Mouse (Mus musculus) embryo, embryonic 10.5 days (tissue): ENCODE measurements around the gene Vwf.

Experiments used
- DNase-seq: peaks from one replicate; pipeline ENCODE4 v3.0.0-alpha.2; 2015; ENCODE audit warnings: low spot score

Gene Vwf

DNA sequence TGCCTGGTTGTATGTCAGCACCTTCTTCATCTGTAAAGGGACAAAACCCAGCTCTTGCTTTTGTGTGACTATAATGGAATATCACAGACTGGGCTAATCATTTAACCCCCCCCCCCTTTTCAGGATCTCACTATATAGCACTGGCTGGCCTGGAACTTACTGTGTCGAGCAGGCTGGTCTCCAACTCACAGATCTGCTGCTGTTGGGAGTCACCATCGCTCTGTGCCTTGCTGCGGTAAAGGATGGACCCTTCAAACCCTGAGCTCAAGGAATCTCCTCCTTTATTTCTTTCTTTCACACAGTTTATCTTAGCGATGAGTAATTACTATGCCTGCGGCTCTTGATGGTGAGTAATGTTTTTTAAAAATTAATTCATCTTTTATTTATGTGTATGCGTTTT lies at the start of gene Vwf:
Gene Vwf, plus strand, starts transcription at position 301 of the 400 bp plus-strand sequence.
- DNase-seq = no peak

- peak; percentile 80 for DNase-seq
Measured at GRCm38 (mm10) chr6:125498062-125498461, 48.5 kb upstream of the Vwf start.

DNA sequence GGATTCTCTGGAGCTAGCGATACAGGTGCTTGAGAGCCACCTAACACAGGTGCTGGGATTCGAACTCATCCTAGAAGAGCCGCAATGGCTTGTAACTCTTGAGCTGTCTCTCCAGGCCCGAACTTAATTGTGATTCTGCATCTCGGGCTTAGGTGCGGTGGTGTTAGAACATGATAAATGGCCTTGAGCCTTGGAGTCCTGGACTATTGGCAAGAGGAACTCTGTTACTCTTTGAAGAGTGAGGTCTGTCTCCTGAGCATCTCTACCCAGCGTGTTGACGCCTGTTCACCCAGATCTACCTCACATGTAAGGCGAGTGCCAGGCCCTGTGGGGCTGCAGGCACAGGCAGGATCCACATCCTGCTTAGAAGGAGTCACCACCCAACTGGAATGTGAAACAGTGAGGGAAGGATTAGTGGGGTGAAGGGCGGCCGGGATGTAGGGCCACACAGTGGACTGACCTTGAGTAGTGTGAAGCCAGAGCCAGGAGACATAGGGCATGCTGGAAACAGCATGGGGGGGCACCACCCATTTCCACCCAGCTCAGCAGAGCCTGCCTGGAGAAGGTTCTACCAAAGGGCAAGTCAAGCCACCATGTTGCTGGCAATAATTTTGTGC lies 43.3 kb upstream of the Vwf start:
- DNase-seq = no peak

DNA sequence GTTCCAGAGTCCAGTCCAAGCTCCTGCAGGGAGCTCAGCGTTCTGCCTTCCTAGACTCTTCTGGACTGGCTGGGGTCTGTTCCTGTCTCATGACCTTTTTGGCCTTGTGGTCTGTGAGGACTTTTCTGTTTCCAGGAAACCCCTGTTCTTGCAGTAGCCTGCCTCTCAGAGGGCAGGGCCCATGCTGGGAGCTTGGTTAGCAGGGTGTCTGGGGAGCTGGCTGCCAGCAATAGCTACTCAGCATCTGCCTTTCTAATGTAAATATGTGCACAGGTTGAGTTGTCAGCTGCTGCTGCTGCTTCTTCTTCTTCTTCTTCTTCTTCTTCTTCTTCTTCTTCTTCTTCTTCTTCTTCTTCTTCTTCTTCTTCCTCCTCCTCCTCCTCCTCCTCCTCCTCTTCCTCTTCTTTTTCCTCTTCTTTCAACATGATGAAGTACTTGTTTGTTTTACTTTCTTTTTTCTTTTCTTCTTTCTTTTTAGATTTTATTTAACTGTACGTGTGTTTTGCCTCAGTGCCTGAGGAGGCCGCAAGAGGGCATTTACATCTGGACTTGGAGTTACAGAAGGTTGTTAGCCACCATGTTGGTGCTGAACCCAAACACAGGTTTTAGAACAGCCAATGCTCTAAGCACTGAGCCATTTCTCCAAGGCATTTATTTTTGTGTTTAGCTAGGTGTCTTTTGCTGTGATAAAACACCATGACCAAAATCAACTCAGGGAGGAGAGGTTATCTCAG lies 41.8 kb upstream of the Vwf start:
- DNase-seq = no peak

DNA sequence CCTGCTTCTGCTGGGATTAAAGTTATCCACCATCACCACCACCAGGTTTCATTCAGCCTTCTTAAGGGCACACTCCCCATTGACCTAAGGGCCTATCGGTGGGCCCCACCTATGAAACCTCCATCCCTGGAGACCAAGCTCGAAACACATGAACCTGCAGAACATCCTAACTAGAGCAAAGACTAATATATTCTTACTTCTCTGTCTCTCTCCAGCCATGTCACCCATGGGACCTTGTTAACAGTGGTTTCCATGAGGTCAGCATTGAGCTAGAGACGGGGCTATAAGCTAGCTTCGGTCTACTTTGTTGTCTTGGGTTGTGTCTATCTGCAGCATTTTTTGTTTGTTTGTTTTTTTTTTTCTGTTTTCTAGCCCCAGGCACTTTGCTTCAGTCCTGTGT lies 40.1 kb upstream of the Vwf start:
- DNase-seq = no peak

- no peak for DNase-seq
Measured at GRCm38 (mm10) chr6:125509783-125510182, 36.8 kb upstream of the Vwf start.

GRCm38 (mm10) chr6:125510645-125511044 lies 35.9 kb upstream of the Vwf start:
- DNase-seq = no peak

DNA sequence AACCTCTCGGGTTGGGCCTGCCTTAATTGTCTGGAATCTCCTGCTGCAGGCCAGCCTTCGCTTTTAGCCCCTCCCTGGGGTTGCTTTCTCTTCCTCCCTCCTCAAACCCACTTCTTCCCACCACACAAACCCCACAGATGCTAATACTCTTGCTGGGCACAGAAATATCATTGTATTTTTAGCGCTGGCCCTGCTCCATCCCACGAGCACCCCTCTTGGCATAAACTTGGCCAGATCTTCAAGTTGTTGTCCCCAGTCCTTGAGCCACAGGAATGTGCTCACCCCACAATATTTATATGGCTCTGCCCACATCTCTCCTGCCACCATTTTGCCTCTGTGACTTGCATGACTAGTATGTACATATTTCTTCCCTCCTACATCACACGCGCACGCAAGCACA lies 35.4 kb upstream of the Vwf start:
- DNase-seq = no peak

DNA sequence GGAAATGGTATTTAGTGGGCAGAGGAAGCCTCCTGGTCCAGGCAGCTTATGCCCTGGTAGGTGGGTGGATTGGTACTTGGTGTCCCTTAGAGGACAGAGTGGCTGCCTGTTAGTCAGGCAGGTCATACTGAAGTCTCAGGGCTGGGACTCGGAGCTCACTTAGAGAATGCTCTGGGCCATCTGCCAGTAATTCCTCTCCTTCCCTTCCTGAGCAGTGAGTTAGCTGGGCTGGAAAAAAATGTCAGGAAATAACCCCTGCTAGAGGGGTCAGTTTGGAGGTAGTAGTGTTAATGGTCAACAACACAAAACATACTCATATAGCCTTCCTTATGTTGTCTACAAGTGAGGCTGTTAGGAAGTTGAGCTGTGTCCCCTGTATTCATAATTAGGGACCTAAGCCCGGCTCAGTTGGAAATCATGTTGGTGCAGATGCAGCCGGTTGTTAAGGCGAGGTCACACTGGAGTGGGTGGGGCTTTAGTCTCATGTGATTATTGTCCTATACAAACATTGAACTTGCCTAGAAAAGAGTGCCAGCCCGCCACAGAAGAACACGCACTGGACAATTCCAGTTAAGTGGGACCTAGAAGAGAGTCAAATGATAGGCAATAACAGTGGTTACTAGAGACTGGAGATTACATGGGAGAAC lies 33.5 kb upstream of the Vwf start:
- no peak for DNase-seq

- DNase-seq = no peak
Measured at GRCm38 (mm10) chr6:125515503-125516315, 30.9 kb upstream of the Vwf start.

- DNase-seq = no peak
Measured at GRCm38 (mm10) chr6:125521558-125522193, 24.9 kb upstream of the Vwf start.

- DNase-seq = no peak
Measured at GRCm38 (mm10) chr6:125524027-125524426, 22.5 kb upstream of the Vwf start.

GRCm38 (mm10) chr6:125526066-125526465 lies 20.5 kb upstream of the Vwf start:
- DNase-seq = no peak

DNA sequence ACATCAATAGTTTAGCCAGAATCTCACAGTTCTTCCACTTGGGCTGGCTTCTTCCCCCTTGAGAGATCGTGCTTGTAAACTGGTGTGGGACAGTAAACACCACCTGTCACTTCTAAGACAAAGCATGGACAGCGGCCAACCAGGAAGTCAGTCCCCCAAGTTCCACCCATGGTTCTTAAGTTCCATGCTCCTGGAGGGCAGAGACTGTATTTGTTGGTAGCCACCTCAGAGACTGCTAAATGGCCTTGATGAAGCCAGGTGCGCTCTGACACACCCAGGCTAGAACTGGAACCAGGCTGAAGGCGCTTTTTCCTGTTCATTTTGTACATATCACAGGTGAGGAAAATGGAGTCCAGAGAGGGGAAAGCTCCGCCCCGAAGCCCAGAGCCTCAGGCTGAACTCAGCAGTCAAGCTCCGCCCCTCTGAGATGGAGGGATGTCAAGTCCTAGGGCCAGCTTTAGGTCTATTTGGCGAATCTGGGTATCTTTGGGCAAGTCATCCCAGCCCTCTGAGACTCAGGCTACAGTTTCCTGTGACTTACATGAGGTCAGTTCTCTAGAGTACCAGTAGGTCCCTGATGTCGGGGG lies 17.9 kb upstream of the Vwf start:
- no peak for DNase-seq

- DNase-seq = no peak
Measured at GRCm38 (mm10) chr6:125529479-125529878, 17.1 kb upstream of the Vwf start.

- no peak for DNase-seq
Measured at GRCm38 (mm10) chr6:125533104-125533650, 13.4 kb upstream of the Vwf start.

DNA sequence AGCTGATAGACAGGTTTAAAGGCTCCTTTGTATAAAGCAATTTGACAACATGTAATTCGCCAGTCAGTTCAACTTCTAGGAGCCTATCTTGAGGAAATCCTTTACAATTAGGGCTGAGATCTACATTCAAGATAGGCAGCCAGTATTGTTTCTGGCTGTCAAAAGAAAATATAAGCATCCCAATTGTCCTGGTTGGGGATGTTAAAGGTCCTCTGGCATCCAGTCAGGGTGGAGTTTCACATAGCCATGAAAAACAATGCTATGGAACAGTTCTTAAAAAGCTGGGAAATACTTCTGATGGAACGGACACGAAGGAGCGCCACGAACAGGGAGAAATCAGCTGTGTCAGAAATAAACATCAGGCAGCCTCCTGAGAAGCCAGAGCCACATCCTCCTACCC lies 11.6 kb upstream of the Vwf start:
- no peak for DNase-seq

GRCm38 (mm10) chr6:125538469-125538868 lies 8.1 kb upstream of the Vwf start:
- no peak for DNase-seq

- no peak for DNase-seq
Measured at GRCm38 (mm10) chr6:125539423-125539822, 7.2 kb upstream of the Vwf start.

GRCm38 (mm10) chr6:125540199-125540598 lies 6.4 kb upstream of the Vwf start:
- DNase-seq = no peak

DNA sequence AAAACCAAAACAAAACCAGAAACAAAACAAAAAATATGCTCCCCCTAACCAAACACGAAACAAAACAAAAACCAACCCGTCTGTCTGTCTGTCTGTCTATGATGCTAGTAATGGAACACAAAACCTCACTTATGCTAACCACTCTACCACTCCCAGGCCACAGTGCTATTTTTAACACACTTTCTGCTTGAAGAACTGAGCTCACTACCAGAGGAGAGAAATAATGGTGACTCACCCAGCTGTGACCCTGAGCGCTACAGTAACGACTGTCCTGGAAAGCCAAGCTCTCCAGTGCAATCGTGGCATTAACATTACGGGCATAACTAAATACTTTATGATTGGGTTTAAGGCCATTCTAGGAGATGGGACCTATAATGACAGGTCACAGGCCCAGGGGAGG lies 5.7 kb upstream of the Vwf start:
- no peak for DNase-seq
